Mouse (Mus musculus): ENCODE data around the gene Wdr70.

- TF ChIP-seq POLR2A (IDR thresholded peaks at IDR 0.05; ENCODE audit: borderline replicate concordance, control insufficient read depth, low read depth, low read length), result no peak
- TF ChIP-seq CTCF (IDR thresholded peaks at IDR 0.05; ENCODE audit: control insufficient read depth, insufficient read depth, low read length), result no peak
Observed at GRCm38 (mm10) chr15:7858841-7859240, 240.2 kb downstream of the Wdr70 start.

Measured in bone marrow, adult 2 months (tissue).